Mouse (Mus musculus) neural tube, embryonic 14.5 days (tissue): Measurements from ENCODE around the gene Sergef. TPM values are rescaled to one million over a fixed set of nuclear protein-coding genes. Genes with fewer than 3 reads are reported as not detected.

Experiments used
- ATAC-seq: fragments of 200-750 bp; cut with Nextera tagmentation; 2 replicates; pipeline ENCODE4 v1.8.0; 2017; ENCODE audit warnings: low read depth, mild to moderate bottlenecking, moderate TSS enrichment, moderate library complexity
- H3K27ac ChIP-seq: fragments of 300-500 bp; sonication (generic); 2 replicates; pipeline ENCODE4 v1.5.1; 2014; ENCODE audit warnings: low read depth, mild to moderate bottlenecking, control low read depth, low read length, moderate library complexity, mixed read lengths
- H3K27me3 ChIP-seq: fragments of 300-500 bp; sonication (generic); 2 replicates; pipeline ENCODE4 v1.6.1; 2014; ENCODE audit warnings: low read length; ENCODE audit not compliant: control insufficient read depth, insufficient read depth
- H3K36me3 ChIP-seq: fragments of 300-500 bp; sonication (generic); 2 replicates; pipeline ENCODE4 v1.6.1; 2014; ENCODE audit warnings: low read length, mixed read lengths; ENCODE audit not compliant: control insufficient read depth, insufficient read depth
- H3K4me1 ChIP-seq: fragments of 300-500 bp; sonication (generic); 2 replicates; pipeline ENCODE4 v1.6.1; 2014; ENCODE audit warnings: low read length; ENCODE audit not compliant: control insufficient read depth, insufficient read depth
- H3K4me2 ChIP-seq: fragments of 300-500 bp; sonication (generic); 2 replicates; pipeline ENCODE4 v1.6.1; 2014; ENCODE audit warnings: mild to moderate bottlenecking, low read depth, low read length, control low read depth
- H3K4me3 ChIP-seq: fragments of 300-500 bp; sonication (generic); 2 replicates; pipeline ENCODE4 v1.5.1; 2014; ENCODE audit warnings: low read depth, low read length, control low read depth, mixed read lengths
- H3K9ac ChIP-seq: fragments of 300-500 bp; sonication (generic); replicated peaks from 2 replicates; pipeline ENCODE4 v1.6.1; 2014; ENCODE audit warnings: low read depth, mild to moderate bottlenecking, control low read depth, low read length, mixed read lengths
- H3K9me3 ChIP-seq: fragments of 300-500 bp; sonication (generic); 2 replicates; pipeline ENCODE4 v1.6.1; 2016; ENCODE audit warnings: low read length; ENCODE audit not compliant: control insufficient read depth
- WGBS: fragments of 180-500 bp; shearing (Covaris S2); extraction: QIAGEN DNeasy Blood & Tissue Kit; methylation state at CpG from one replicate; pipeline ENCODE4 v1.1.7; 2014; 5-methylcytosine and 5-hydroxymethylcytosine counted together
- polyA plus RNA-seq: library from polyadenylated mRNA; unstranded; fragments of >200 nt; fragmentation: Nextera tagmentation; extraction: Ambion mirVana; gene quantifications from 2 replicates; pipeline ENCODE4 v1.2.1, GENCODE M21; 2014

Sergef gene
- polyA plus RNA-seq, 1 experiment from 2014 or later = 46.3 TPM

GRCm38 (mm10) chr7:46457889-46458288 lies 181.7 kb downstream of the Sergef start:
- H3K4me3 ChIP-seq = no peak overlapping the region
- no peak overlapping the region for H3K27ac ChIP-seq
- H3K4me1 ChIP-seq = peaks cover 14% of the 10 kb centered on the region
- WGBS = 63% methylated on average over 3 of the region's 3 CpGs
- no peaks in the 10 kb centered on the region for H3K27me3 ChIP-seq
- ATAC-seq = no peak
- no peaks in the 10 kb centered on the region for H3K9me3 ChIP-seq
- H3K36me3 ChIP-seq = no peaks in the 10 kb centered on the region
- H3K4me2 ChIP-seq = no peak overlapping the region
- H3K9ac ChIP-seq = no peak overlapping the region

GRCm38 (mm10) chr7:46453930-46454679 lies 185.5 kb downstream of the Sergef start:
- 13% methylated on average over 10 of the region's 10 CpGs for WGBS
- Histone ChIP-seq H3K9ac (no peak overlapping the region), H3K4me1 (peaks cover 20% of the 10 kb centered on the region), H3K9me3 (no peaks in the 10 kb centered on the region), H3K36me3 (no peaks in the 10 kb centered on the region), H3K4me3 (no peak overlapping the region), H3K4me2 (no peak overlapping the region), H3K27ac (peak overlapping the region; percentile 66), H3K27me3 (no peaks in the 10 kb centered on the region)
- peak; percentile 91 for ATAC-seq

- H3K9ac ChIP-seq = no peak overlapping the region
Measured at GRCm38 (mm10) chr7:46448922-46449645, 190.5 kb downstream of the Sergef start.

GRCm38 (mm10) chr7:46447473-46448165 lies 192.0 kb downstream of the Sergef start:
- Histone ChIP-seq H3K36me3 (no peaks in the 10 kb centered on the region), H3K9ac (no peak overlapping the region), H3K27ac (0 out of 2 replicates have a peak overlapping the region, but pooled peaks have one; percentile 44), H3K4me1 (peaks cover 17% of the 10 kb centered on the region), H3K4me2 (no peak overlapping the region), H3K9me3 (no peaks in the 10 kb centered on the region), H3K27me3 (no peaks in the 10 kb centered on the region), H3K4me3 (no peak overlapping the region)
- ATAC-seq = no peak
- WGBS = 53% methylated on average over 9 of the region's 9 CpGs

More at GRCm38 (mm10) chr7:46448922-46449645, 190.5 kb downstream of the Sergef start:
- H3K27me3 ChIP-seq = no peaks in the 10 kb centered on the region
- peak overlapping the region; percentile 67 for H3K27ac ChIP-seq
- no peak overlapping the region for H3K4me3 ChIP-seq
- no peak overlapping the region for H3K4me2 ChIP-seq
- ATAC-seq = peak; percentile 75
- H3K9me3 ChIP-seq = no peaks in the 10 kb centered on the region
- 45% methylated on average over 6 of the region's 6 CpGs for WGBS
- no peaks in the 10 kb centered on the region for H3K36me3 ChIP-seq
- peaks cover 24% of the 10 kb centered on the region for H3K4me1 ChIP-seq

GRCm38 (mm10) chr7:46445896-46446295 lies 193.7 kb downstream of the Sergef start:
- 86% methylated on average over 6 of the region's 6 CpGs for WGBS
- peaks cover 17% of the 10 kb centered on the region for H3K4me1 ChIP-seq
- H3K4me2 ChIP-seq = no peak overlapping the region
- no peak overlapping the region for H3K4me3 ChIP-seq
- no peak for ATAC-seq
- no peak overlapping the region for H3K9ac ChIP-seq
- no peaks in the 10 kb centered on the region for H3K36me3 ChIP-seq
- no peaks in the 10 kb centered on the region for H3K27me3 ChIP-seq
- H3K9me3 ChIP-seq = no peaks in the 10 kb centered on the region
- H3K27ac ChIP-seq = no peak overlapping the region

GRCm38 (mm10) chr7:46443163-46443562 lies 196.4 kb downstream of the Sergef start:
- Histone ChIP-seq H3K9ac (no peak overlapping the region), H3K27ac (no peak overlapping the region), H3K27me3 (no peaks in the 10 kb centered on the region), H3K9me3 (no peaks in the 10 kb centered on the region), H3K4me1 (peaks cover 6% of the 10 kb centered on the region; the same call in 1 of the 2 replicates), H3K36me3 (no peaks in the 10 kb centered on the region), H3K4me3 (no peak overlapping the region), H3K4me2 (no peak overlapping the region)
- 89% methylated on average over 10 of the region's 10 CpGs for WGBS
- no peak for ATAC-seq

- no peak overlapping the region for H3K27ac ChIP-seq
- H3K36me3 ChIP-seq = no peaks in the 10 kb centered on the region
- no peaks in the 10 kb centered on the region for H3K9me3 ChIP-seq
- no peak overlapping the region for H3K9ac ChIP-seq
- ATAC-seq = no peak
- WGBS = 21% methylated on average over 9 of the region's 9 CpGs
- no peaks in the 10 kb centered on the region for H3K27me3 ChIP-seq
- H3K4me1 ChIP-seq = 0 out of 2 replicates have a peak, but pooled peaks cover 5% of the 10 kb centered on the region
- no peak overlapping the region for H3K4me3 ChIP-seq
- H3K4me2 ChIP-seq = no peak overlapping the region
Measured at GRCm38 (mm10) chr7:46438537-46439141, 201.0 kb downstream of the Sergef start.

GRCm38 (mm10) chr7:46435833-46436232 lies 203.8 kb downstream of the Sergef start:
- H3K36me3 ChIP-seq = no peaks in the 10 kb centered on the region
- H3K4me2 ChIP-seq = no peak overlapping the region
- ATAC-seq = no peak
- H3K4me1 ChIP-seq = 0 out of 2 replicates have a peak, but pooled peaks cover 6% of the 10 kb centered on the region
- no peak overlapping the region for H3K27ac ChIP-seq
- no peak overlapping the region for H3K4me3 ChIP-seq
- H3K9me3 ChIP-seq = no peaks in the 10 kb centered on the region
- no peaks in the 10 kb centered on the region for H3K27me3 ChIP-seq
- H3K9ac ChIP-seq = no peak overlapping the region
- 94% methylated on average over 5 of the region's 5 CpGs for WGBS
